In genomic region chr16:4267453-4267852, GRCm38 (mm10) we compare ENCODE assay signal across 8 mouse cellular contexts. TPM values are rescaled to one million over a fixed set of nuclear protein-coding genes. Genes with fewer than 3 reads are reported as not detected.
DNase-seq lines count a peak whose midpoint lies in the region; ATAC-seq lines count a peak whose summit lies in the region.

No protein-coding gene starts in this region.

- no peaks in the 10 kb centered on the region for H3K9me3 ChIP-seq in heart, embryonic 11.5 days (replicated peaks; ENCODE audit: control insufficient read depth, low read length)
- no peaks in the 10 kb centered on the region for H3K9me3 ChIP-seq in embryonic facial prominence, embryonic 11.5 days (replicated peaks; ENCODE audit: control insufficient read depth, low read length)
- no peaks in the 10 kb centered on the region for H3K9me3 ChIP-seq in hindbrain, embryonic 15.5 days
- H3K9me3 ChIP-seq in midbrain, embryonic 12.5 days, result no peaks in the 10 kb centered on the region

- peak overlapping the region; percentile 73; the same call in 1 of the 2 replicates for H3K9ac ChIP-seq in heart, embryonic 11.5 days (ENCODE audit: low read depth, low read length)
- peak overlapping the region; percentile 61 for H3K9ac ChIP-seq in embryonic facial prominence, embryonic 11.5 days (replicated peaks; ENCODE audit: low read length)
- peak overlapping the region; percentile 35; the same call in 1 of the 2 replicates for H3K9ac ChIP-seq in hindbrain, embryonic 15.5 days
- H3K9ac ChIP-seq in midbrain, embryonic 12.5 days (replicated peaks), result peak overlapping the region; percentile 57; the same call in 1 of the 2 replicates

- H3K4me2 ChIP-seq in heart, embryonic 11.5 days, result peak overlapping the region; percentile 78
- H3K4me2 ChIP-seq in embryonic facial prominence, embryonic 11.5 days (ENCODE audit: low read depth, low read length), result peak overlapping the region; percentile 64
- peak overlapping the region; percentile 81 for H3K4me2 ChIP-seq in hindbrain, embryonic 15.5 days
- peak overlapping the region; percentile 67 for H3K4me2 ChIP-seq in midbrain, embryonic 12.5 days (replicated peaks)

- no peaks in the 10 kb centered on the region for H3K27me3 ChIP-seq in heart, embryonic 11.5 days (ENCODE audit: control insufficient read depth, insufficient read depth, low read length)
- no peaks in the 10 kb centered on the region for H3K27me3 ChIP-seq in embryonic facial prominence, embryonic 11.5 days (ENCODE audit: control insufficient read depth, insufficient read depth, low read length)
- no peaks in the 10 kb centered on the region for H3K27me3 ChIP-seq in hindbrain, embryonic 15.5 days
- H3K27me3 ChIP-seq in midbrain, embryonic 12.5 days, result peaks cover 5% of the 10 kb centered on the region

- H3K4me1 ChIP-seq in heart, embryonic 11.5 days (ENCODE audit: control insufficient read depth, insufficient read depth, low read length), result peaks cover 23% of the 10 kb centered on the region
- H3K4me1 ChIP-seq in embryonic facial prominence, embryonic 11.5 days (ENCODE audit: control insufficient read depth, insufficient read depth, low read length), result no peaks in the 10 kb centered on the region
- peaks cover 12% of the 10 kb centered on the region for H3K4me1 ChIP-seq in hindbrain, embryonic 15.5 days (replicated peaks)
- H3K4me1 ChIP-seq in midbrain, embryonic 12.5 days, result peaks cover 8% of the 10 kb centered on the region

- no peak for DNase-seq in heart, postnatal 25 days (ENCODE audit: low spot score)
- DNase-seq in embryonic facial prominence, embryonic 11.5 days (ENCODE audit: low spot score), result no peak
- DNase-seq in thymus, postnatal 25 days, result no peak
- DNase-seq in yolk sac, embryonic 10.5 days (ENCODE audit: low spot score), result no peak
- no peak for DNase-seq in left cerebral cortex, adult 9 months (ENCODE audit: low spot score in 2 of 2)

- intact Hi-C loops in heart, postnatal 25 days (cut with DNase I), result loop anchor here (5.0 kb wide), 1 partner anchor 50 kb away; no protein-coding TSS in a partner anchor

- peak overlapping the region; percentile 77 for H3K27ac ChIP-seq in heart, embryonic 11.5 days (ENCODE audit: low read depth, low read length)
- H3K27ac ChIP-seq in embryonic facial prominence, embryonic 11.5 days (replicated peaks; ENCODE audit: low read depth, low read length), result no peak overlapping the region
- no peak overlapping the region for H3K27ac ChIP-seq in hindbrain, embryonic 15.5 days (replicated peaks)
- H3K27ac ChIP-seq in midbrain, embryonic 12.5 days (replicated peaks), result no peak overlapping the region

- H3K4me3 ChIP-seq in heart, embryonic 11.5 days (ENCODE audit: low read depth, low read length), result peak overlapping the region; percentile 38
- no peak overlapping the region for H3K4me3 ChIP-seq in embryonic facial prominence, embryonic 11.5 days (ENCODE audit: low read depth, low read length)
- peak overlapping the region; percentile 37 for H3K4me3 ChIP-seq in hindbrain, embryonic 15.5 days
- H3K4me3 ChIP-seq in midbrain, embryonic 12.5 days, result peak overlapping the region; percentile 40; the same call in 1 of the 2 replicates

- no peak for ATAC-seq in heart, embryonic 11.5 days (replicated peaks; ENCODE audit: insufficient number of reproducible peaks, low FRiP score, low TSS enrichment)
- ATAC-seq in embryonic facial prominence, embryonic 11.5 days (replicated peaks; ENCODE audit: insufficient number of reproducible peaks, low FRiP score, low TSS enrichment, low read depth), result no peak
- peak; percentile 19; the same call in 1 of the 2 replicates for ATAC-seq in hindbrain, embryonic 15.5 days (ENCODE audit: low FRiP score, low read depth)
- no peak; the same call in 1 of the 2 replicates for ATAC-seq in midbrain, embryonic 12.5 days (ENCODE audit: low FRiP score, low read depth)

- H3K36me3 ChIP-seq in heart, embryonic 11.5 days (ENCODE audit: control insufficient read depth, insufficient read depth, low read length), result no peaks in the 10 kb centered on the region
- H3K36me3 ChIP-seq in embryonic facial prominence, embryonic 11.5 days (replicated peaks; ENCODE audit: control insufficient read depth, insufficient read depth, low read depth, low read length), result no peaks in the 10 kb centered on the region
- no peaks in the 10 kb centered on the region for H3K36me3 ChIP-seq in hindbrain, embryonic 15.5 days
- no peaks in the 10 kb centered on the region for H3K36me3 ChIP-seq in midbrain, embryonic 12.5 days

- WGBS in heart, embryonic 11.5 days (ENCODE audit: insufficient replicate concordance), result 48% methylated on average over 9 of the region's 9 CpGs
- WGBS in embryonic facial prominence, embryonic 11.5 days, result 51% methylated on average over 9 of the region's 9 CpGs
- WGBS in hindbrain, embryonic 15.5 days, result 49% methylated on average over 9 of the region's 9 CpGs
- WGBS in midbrain, embryonic 12.5 days, result 57% methylated on average over 9 of the region's 9 CpGs

RNA-seq across cellular contexts. Expression of gene Crebbp, which starts 53.7 kb away (rescaled TPM):
- 20.5 and 27.9 TPM in 2 replicates for polyA plus RNA-seq in heart, embryonic 11.5 days (2014; fragmentation: Nextera tagmentation; extraction: Ambion mirVana)
- 10 to 100 TPM; 34.5 to 43.4 TPM for total RNA-seq in heart, postnatal 25 days (2021)
- 32.1 and 32.4 TPM in 2 replicates for polyA plus RNA-seq in embryonic facial prominence, embryonic 11.5 days (2014; fragmentation: Nextera tagmentation; extraction: Ambion mirVana)
- 35.7 and 36.4 TPM in 2 replicates for polyA plus RNA-seq in hindbrain, embryonic 15.5 days (2015; fragmentation: Nextera tagmentation; extraction: Ambion mirVana)
- 39.9 and 41.3 TPM in 2 replicates for polyA plus RNA-seq in midbrain, embryonic 12.5 days (2016; fragmentation: Nextera tagmentation; extraction: Ambion mirVana)
